Mouse (Mus musculus) T-helper 2 cell (primary cell): ENCODE measurements around the gene Pdcd7.
"Not testable (repeated sequence)": the region's sequence is repeated elsewhere in the genome, so short reads cannot be mapped to it uniquely, and the experiment has no call there.

Source experiments
- in situ Hi-C: fragments of 300-600 bp; cut with MboI, MseI; formaldehyde crosslinking; loops from one replicate; pipeline ENCODE4 v1.15.1; 2025; ENCODE audit warnings: high pct_unique_total_duplicates

Gene Pdcd7

GRCm38 (mm10) chr9:65345854-65346475 is at the start of gene Pdcd7:
Gene Pdcd7 (plus strand): TSS chr9:65346104.
- in situ Hi-C loops = no loop called here

- in situ Hi-C loops = no loop called here
Observed at GRCm38 (mm10) chr9:65297056-65297455, 48.8 kb upstream of the Pdcd7 start.

GRCm38 (mm10) chr9:65298761-65299160 is 47.1 kb upstream of the Pdcd7 start:
- in situ Hi-C loops = no loop called here

- in situ Hi-C loops = no loop called here
Observed at GRCm38 (mm10) chr9:65299650-65300049, 46.3 kb upstream of the Pdcd7 start.

GRCm38 (mm10) chr9:65302327-65302983 is 43.4 kb upstream of the Pdcd7 start:
- in situ Hi-C loops = no loop called here

GRCm38 (mm10) chr9:65303586-65303985 is 42.3 kb upstream of the Pdcd7 start:
- in situ Hi-C loops = no loop called here

GRCm38 (mm10) chr9:65304300-65304699 is 41.6 kb upstream of the Pdcd7 start:
- in situ Hi-C loops = no loop called here

GRCm38 (mm10) chr9:65306672-65307071 is 39.2 kb upstream of the Pdcd7 start:
- in situ Hi-C loops = no loop called here

- in situ Hi-C loops = no loop called here
Observed at GRCm38 (mm10) chr9:65308011-65308410, 37.9 kb upstream of the Pdcd7 start.

GRCm38 (mm10) chr9:65312669-65313357 is 33.1 kb upstream of the Pdcd7 start:
- in situ Hi-C loops = no loop called here

GRCm38 (mm10) chr9:65313846-65314245 is 32.1 kb upstream of the Pdcd7 start:
- in situ Hi-C loops = no loop called here

GRCm38 (mm10) chr9:65322255-65322900 is 23.5 kb upstream of the Pdcd7 start:
- in situ Hi-C loops = no loop called here

- in situ Hi-C loops = no loop called here
Observed at GRCm38 (mm10) chr9:65325971-65326370, 19.9 kb upstream of the Pdcd7 start.

- in situ Hi-C loops = no loop called here
Observed at GRCm38 (mm10) chr9:65327371-65327770, 18.5 kb upstream of the Pdcd7 start.

- in situ Hi-C loops = no loop called here
Observed at GRCm38 (mm10) chr9:65333958-65334357, 11.9 kb upstream of the Pdcd7 start.

GRCm38 (mm10) chr9:65339146-65339545 is 6.8 kb upstream of the Pdcd7 start:
- in situ Hi-C loops = no loop called here

GRCm38 (mm10) chr9:65340414-65340813 is 5.5 kb upstream of the Pdcd7 start:
- in situ Hi-C loops = no loop called here

GRCm38 (mm10) chr9:65345439-65345838 is 465 bp upstream of the Pdcd7 start:
- in situ Hi-C loops = not testable (repeated sequence)

- in situ Hi-C loops = no loop called here
Observed at GRCm38 (mm10) chr9:65346476-65347111, 690 bp downstream of the Pdcd7 start.

GRCm38 (mm10) chr9:65347112-65347850 is 1.4 kb downstream of the Pdcd7 start:
- in situ Hi-C loops = no loop called here

GRCm38 (mm10) chr9:65353251-65353650 is 7.3 kb downstream of the Pdcd7 start:
- in situ Hi-C loops = no loop called here
